Mouse (Mus musculus) left cerebral cortex, adult 2 months (tissue): ENCODE measurements around the gene Grn. TPM values are rescaled to one million over a fixed set of nuclear protein-coding genes. Genes with fewer than 3 reads are reported as not detected.

Source experiments
- DNase-seq, 2 experiments: peaks; one replicate each; pipeline ENCODE4 v3.0.0; 2021 to 2022; ENCODE audit warnings: low spot score in 2 of 2, mixed read lengths in 1 of 2; ENCODE audit errors: extremely low spot score in 1 of 2
- H3K27ac ChIP-seq: fragments of 200-600 bp; 2 replicates; pipeline ENCODE4 v1.8.1; 2022
- H3K4me3 ChIP-seq: fragments of 200-600 bp; 2 replicates; pipeline ENCODE4 v1.8.1; 2022
- CTCF ChIP-seq: fragments of 200-600 bp; IDR thresholded peaks from 2 replicates; pipeline ENCODE4 v1.8.1; 2022; ENCODE audit warnings: antibody characterized with exemption, mild to moderate bottlenecking, moderate library complexity
- intact Hi-C: fragments of 180-260 bp; cut with DNase I; formaldehyde crosslinking; loops from one replicate; pipeline ENCODE4 v1.15.1; 2025
- total RNA-seq, 2 experiments: library from RNA; stranded (reverse); gene quantifications; 2 replicates each; pipeline ENCODE4 v1.2.3; 2021

The Grn gene
- total RNA-seq, 2 experiments from 2014 or later, result 58.1 to 66.2 TPM

- TF ChIP-seq CTCF, result peak; percentile 79
- intact Hi-C loops, result loop anchor here (2.0 to 10.0 kb wide), 2 partner anchors 20 to 236 kb away; no protein-coding TSS in a partner anchor
- DNase-seq, result peak; percentile 77 to 80
- H3K4me3 ChIP-seq, result peak overlapping the region; percentile 67
- H3K27ac ChIP-seq, result peak overlapping the region; percentile 92
These were observed 1.0 kb downstream of the Grn start for GRCm38 (mm10) chr11:102431018-102431645.

- TF ChIP-seq CTCF, result no peak
- no peak for DNase-seq
- intact Hi-C loops, result loop anchor here (2.0 to 10.0 kb wide), 2 partner anchors 21 to 237 kb away; no protein-coding TSS in a partner anchor
- Histone ChIP-seq H3K27ac (no peak overlapping the region), H3K4me3 (no peak overlapping the region)
These were observed 1.6 kb downstream of the Grn start for GRCm38 (mm10) chr11:102431728-102432114.

DNA sequence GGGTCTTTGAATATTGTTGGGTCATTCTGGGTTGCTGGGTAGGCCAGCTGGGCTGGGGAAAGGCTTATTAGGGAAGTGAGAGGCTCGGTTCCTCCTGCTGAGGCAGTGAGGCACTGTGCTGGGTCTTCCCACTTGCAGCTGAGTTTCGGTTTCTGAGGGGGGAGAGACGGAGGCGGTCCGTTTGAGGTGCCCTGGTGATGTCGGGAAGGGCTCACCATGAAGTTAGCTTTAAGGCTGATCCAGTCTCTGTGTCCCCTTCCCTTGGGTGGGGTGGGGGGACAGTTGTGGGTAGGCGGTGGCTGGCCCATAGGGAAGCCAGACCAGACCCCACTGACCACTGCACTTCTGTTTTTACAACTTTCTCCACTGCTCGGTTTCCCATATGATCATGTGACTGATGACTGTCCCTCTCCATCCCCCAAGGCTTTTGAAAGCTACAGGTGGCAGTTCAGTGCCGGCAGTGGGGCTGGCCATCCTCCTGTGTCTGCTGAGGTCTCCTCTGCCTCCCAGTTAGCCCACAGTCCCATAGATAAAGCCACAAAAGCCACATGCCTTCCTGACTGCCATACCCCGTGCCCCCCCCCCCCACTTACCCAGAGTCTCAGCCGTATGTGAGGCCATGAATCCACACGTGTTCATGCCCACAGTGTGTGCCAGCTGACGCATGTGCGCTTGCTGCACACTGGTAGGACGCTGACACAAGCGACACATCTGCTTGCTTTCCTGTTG, 2.2 kb downstream of the Grn start:
- intact Hi-C loops, result loop anchor here (10.0 kb wide), 1 partner anchor 237 kb away; no protein-coding TSS in a partner anchor
- TF ChIP-seq CTCF, result no peak
- Histone ChIP-seq H3K4me3 (no peak overlapping the region), H3K27ac (no peak overlapping the region; the same call in 1 of the 2 replicates)
- no peak for DNase-seq

DNA sequence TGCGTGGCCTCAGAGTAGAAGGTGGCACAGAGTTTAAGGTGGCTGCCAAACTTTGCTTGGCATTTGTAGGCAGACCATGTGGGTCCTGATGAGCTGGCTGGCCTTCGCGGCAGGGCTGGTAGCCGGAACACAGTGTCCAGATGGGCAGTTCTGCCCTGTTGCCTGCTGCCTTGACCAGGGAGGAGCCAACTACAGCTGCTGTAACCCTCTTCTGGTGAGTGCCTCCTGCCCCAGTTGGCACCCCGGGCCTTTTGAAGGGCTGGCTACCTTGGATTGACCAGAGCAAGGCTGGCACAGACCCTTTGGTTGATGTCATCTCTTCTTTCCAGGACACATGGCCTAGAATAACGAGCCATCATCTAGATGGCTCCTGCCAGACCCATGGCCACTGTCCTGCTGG, 2.8 kb downstream of the Grn start:
- Histone ChIP-seq H3K27ac (peak overlapping the region; percentile 13; the same call in 1 of the 2 replicates), H3K4me3 (no peak overlapping the region)
- TF ChIP-seq CTCF, result no peak
- intact Hi-C loops, result loop anchor here (10.0 kb wide), 1 partner anchor 238 kb away; no protein-coding TSS in a partner anchor
- no peak for DNase-seq

- no peak for TF ChIP-seq CTCF
- Histone ChIP-seq H3K27ac (no peak overlapping the region), H3K4me3 (no peak overlapping the region)
- DNase-seq, result no peak
- intact Hi-C loops, result loop anchor here (10.0 kb wide), 1 partner anchor 239 kb away; no protein-coding TSS in a partner anchor
These were observed 3.8 kb downstream of the Grn start for GRCm38 (mm10) chr11:102433866-102434265.

- intact Hi-C loops, result loop anchor here (10.0 kb wide), 1 partner anchor 240 kb away; no protein-coding TSS in a partner anchor
- peak; percentile 92 for TF ChIP-seq CTCF
These were observed 4.3 kb downstream of the Grn start for GRCm38 (mm10) chr11:102434406-102434805.

GRCm38 (mm10) chr11:102434816-102435705, 4.9 kb downstream of the Grn start:
- DNase-seq, result no peak
- intact Hi-C loops, result loop anchor here (10.0 kb wide), 1 partner anchor 240 kb away; no protein-coding TSS in a partner anchor

More at GRCm38 (mm10) chr11:102434406-102434805, 4.3 kb downstream of the Grn start:
- H3K27ac ChIP-seq, result no peak overlapping the region
- H3K4me3 ChIP-seq, result no peak overlapping the region
- DNase-seq, result peak; percentile 87 to 91

DNA sequence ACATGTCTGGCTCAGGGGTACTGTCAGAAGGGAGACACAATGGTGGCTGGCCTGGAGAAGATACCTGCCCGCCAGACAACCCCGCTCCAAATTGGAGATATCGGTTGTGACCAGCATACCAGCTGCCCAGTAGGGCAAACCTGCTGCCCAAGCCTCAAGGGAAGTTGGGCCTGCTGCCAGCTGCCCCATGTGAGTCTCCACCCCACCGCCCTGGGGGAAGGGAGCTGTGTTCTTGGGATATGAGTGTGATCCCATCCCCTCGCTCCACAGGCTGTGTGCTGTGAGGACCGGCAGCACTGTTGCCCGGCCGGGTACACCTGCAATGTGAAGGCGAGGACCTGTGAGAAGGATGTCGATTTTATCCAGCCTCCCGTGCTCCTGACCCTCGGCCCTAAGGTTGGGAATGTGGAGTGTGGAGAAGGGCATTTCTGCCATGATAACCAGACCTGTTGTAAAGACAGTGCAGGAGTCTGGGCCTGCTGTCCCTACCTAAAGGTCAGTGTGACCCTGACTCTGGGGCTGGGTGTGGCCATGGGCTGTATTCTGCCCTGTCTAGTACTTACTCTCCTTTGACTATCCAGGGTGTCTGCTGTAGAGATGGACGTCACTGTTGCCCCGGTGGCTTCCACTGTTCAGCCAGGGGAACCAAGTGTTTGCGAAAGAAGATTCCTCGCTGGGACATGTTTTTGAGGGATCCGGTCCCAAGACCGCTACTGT, 5.8 kb downstream of the Grn start:
- intact Hi-C loops, result loop anchor here (10.0 kb wide), 1 partner anchor 241 kb away; no protein-coding TSS in a partner anchor
- Histone ChIP-seq H3K27ac (no peak overlapping the region), H3K4me3 (no peak overlapping the region)
- TF ChIP-seq CTCF, result no peak
- DNase-seq, result no peak

More at GRCm38 (mm10) chr11:102434816-102435705, 4.9 kb downstream of the Grn start:
- TF ChIP-seq CTCF, result no peak
- Histone ChIP-seq H3K27ac (no peak overlapping the region), H3K4me3 (no peak overlapping the region)

- intact Hi-C loops, result loop anchor here (10.0 kb wide), 1 partner anchor 242 kb away; no protein-coding TSS in a partner anchor
- Histone ChIP-seq H3K27ac (no peak overlapping the region), H3K4me3 (no peak overlapping the region)
- no peak for DNase-seq
- no peak for TF ChIP-seq CTCF
These were observed 6.3 kb downstream of the Grn start for GRCm38 (mm10) chr11:102436471-102436790.

GRCm38 (mm10) chr11:102437120-102438061, 7.3 kb downstream of the Grn start:
- intact Hi-C loops, result loop anchor here (10.0 kb wide), 1 partner anchor 243 kb away; no protein-coding TSS in a partner anchor
- Histone ChIP-seq H3K27ac (peak overlapping the region; percentile 89), H3K4me3 (peak overlapping the region; percentile 49)
- peak; percentile 72 to 79 for DNase-seq
- TF ChIP-seq CTCF, result peak; percentile 37
